Mouse (Mus musculus): ENCODE results near the gene Olfr104-ps. TPM values are rescaled to one million over a fixed set of nuclear protein-coding genes. Genes with fewer than 3 reads are reported as not detected.

Olfr104-ps gene
- polyA plus RNA-seq (2015; fragmentation: Nextera tagmentation; extraction: Ambion mirVana): not detected in 2 replicates

DNA sequence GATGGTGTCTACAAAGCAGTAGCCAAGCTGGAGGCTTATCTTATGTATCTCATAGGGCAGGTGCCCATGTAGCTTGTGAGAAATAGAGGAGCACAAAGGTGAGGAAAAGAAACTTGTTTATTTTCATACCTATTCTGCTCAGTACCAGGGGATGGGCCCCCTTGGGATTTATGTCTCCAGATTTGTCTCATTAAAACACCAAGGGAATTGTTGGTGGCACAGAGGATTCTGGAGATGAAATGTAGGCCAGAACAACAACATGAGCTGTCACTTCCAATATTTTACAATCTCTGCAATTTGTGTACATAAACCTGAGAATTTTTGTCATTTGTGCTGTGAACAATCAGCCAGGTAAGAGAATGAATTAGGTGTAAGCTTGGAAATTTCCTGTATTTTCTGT lies at the start of gene Olfr104-ps:
Olfr104-ps (plus strand) TSS at position 301 of the 400 bp plus-strand sequence.
- H3K9ac ChIP-seq: no peak within 1 kb of the TSS

DNA sequence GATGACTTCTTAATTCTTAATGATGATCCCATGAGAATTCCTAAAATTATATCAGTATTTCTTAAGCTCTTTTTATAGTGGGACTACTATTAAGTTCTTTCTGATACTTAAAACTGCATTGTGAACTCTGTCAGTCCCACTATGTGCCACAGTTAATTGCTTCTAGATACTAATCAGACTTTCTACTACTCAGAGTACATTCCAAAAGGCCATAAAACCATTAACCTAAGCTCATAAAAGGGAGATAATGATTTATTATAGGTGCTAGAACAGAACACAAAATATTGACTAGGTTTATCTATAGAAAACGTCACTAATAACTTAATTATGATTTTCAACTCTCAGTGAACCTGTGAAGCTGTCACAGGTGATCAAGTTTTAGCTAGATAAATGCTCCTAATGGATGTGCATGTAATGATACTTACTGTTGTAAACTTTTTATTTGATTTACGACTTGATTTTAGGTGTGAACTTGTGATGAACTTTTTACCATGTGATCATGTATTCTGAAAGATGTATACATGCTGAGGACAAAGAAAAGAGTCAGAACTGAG lies 49.2 kb upstream of the Olfr104-ps start:
- H3K27ac ChIP-seq (replicated peaks): no peak overlapping the region
- H3K9me3 ChIP-seq: no peaks in the 10 kb centered on the region
- H3K4me1 ChIP-seq (replicated peaks): no peaks in the 10 kb centered on the region
- no peaks in the 10 kb centered on the region for H3K27me3 ChIP-seq
- H3K9ac ChIP-seq: no peak overlapping the region
- no peaks in the 10 kb centered on the region for H3K36me3 ChIP-seq
- no peak overlapping the region for H3K4me2 ChIP-seq
- ATAC-seq (ENCODE audit: low read depth): no peak
- 53% methylated on average over 2 of the region's 2 CpGs for WGBS
- no peak overlapping the region for H3K4me3 ChIP-seq

More for the DNA sequence above, at the start of gene Olfr104-ps:
- Histone ChIP-seq H3K4me1 (replicated peaks) (no peaks in the 10 kb centered on the region), H3K27me3 (no peaks in the 10 kb centered on the region), H3K36me3 (no peaks in the 10 kb centered on the region), H3K27ac (replicated peaks) (no peak within 1 kb of the TSS), H3K4me2 (no peak within 1 kb of the TSS), H3K9me3 (no peaks in the 10 kb centered on the region), H3K4me3 (no peak within 1 kb of the TSS)
- ATAC-seq (ENCODE audit: low read depth): no peak

DNA sequence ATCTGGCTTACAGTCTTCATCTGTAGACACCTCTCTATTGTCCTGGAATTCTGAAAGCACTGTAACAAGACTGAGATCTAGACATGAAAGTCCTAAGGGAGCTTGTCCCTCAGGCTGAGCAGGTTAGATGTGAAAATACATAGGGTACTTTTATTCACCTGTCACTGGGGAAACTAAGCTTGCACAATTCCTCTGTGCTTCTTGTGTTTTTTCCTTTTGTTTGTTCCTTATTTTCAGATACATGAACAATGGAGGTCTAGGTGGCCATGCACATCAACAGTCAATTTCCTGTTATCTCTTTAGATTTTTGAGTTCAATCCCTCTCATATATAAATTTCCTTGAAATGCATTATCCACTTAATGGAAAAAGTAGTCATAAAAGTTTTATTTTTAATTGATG lies 42.4 kb upstream of the Olfr104-ps start, which contains the start of gene Olfr102:
Olfr102 (minus strand) TSS at position 101 of the 400 bp plus-strand sequence.
- Histone ChIP-seq H3K36me3 (no peaks in the 10 kb centered on the region), H3K27ac (replicated peaks) (no peak within 1 kb of the TSS), H3K4me1 (replicated peaks) (no peaks in the 10 kb centered on the region), H3K27me3 (no peaks in the 10 kb centered on the region), H3K4me2 (no peak within 1 kb of the TSS), H3K9me3 (no peaks in the 10 kb centered on the region), H3K4me3 (no peak within 1 kb of the TSS), H3K9ac (no peak within 1 kb of the TSS)
- no peak for ATAC-seq (ENCODE audit: low read depth)

DNA sequence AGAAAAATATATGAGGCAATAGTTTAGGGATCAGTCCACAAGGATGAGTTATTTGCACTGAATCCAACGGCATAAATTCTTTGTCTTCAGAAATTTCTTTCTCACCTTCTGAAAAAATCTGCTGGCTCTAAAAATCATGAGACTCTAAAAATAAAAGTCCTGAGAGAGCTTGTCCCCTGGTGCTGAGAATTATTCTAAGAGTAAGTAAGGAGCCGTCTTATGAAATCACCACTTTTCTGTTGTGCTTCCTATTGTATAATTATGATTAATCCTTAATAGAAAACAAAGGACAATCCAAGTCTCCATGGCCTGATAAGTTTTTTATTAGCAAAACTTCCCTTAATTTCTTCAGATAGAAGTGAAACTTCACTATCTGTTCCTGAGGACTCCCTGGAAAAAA lies 19.8 kb upstream of the Olfr104-ps start, which contains the start of gene Olfr103:
Olfr103 (minus strand) TSS at position 101 of the 400 bp plus-strand sequence.
- Histone ChIP-seq H3K27me3 (no peaks in the 10 kb centered on the region), H3K4me1 (replicated peaks) (no peaks in the 10 kb centered on the region), H3K27ac (replicated peaks) (no peak within 1 kb of the TSS), H3K36me3 (no peaks in the 10 kb centered on the region), H3K9me3 (no peaks in the 10 kb centered on the region), H3K9ac (no peak within 1 kb of the TSS), H3K4me3 (no peak within 1 kb of the TSS), H3K4me2 (no peak within 1 kb of the TSS)
- ATAC-seq (ENCODE audit: low read depth): no peak
- 94% methylated on average over 2 of the region's 2 CpGs for WGBS

DNA sequence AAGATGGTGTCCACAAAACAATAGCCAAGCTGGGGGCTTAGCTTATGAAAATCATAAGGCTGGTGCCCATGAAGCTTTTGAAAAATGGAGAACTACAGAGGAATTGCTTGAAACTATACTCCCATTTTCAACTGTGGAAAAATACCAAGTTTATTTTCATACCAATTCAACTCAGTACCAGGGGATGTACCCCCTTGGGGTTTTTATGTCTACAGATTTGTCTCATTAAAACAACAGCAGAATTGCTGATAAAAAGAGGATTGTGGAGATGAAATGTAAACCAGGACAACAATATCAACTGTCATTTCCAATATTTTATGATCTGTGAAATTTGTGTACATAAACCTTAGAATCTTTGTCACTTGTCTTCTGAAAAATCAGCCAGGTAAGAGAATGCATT lies 19.4 kb downstream of the Olfr104-ps start, which contains the start of gene Olfr105-ps:
Olfr105-ps (plus strand) TSS at position 301 of the 400 bp plus-strand sequence.
- Histone ChIP-seq H3K9me3 (no peaks in the 10 kb centered on the region), H3K4me2 (no peak within 1 kb of the TSS), H3K4me1 (replicated peaks) (no peaks in the 10 kb centered on the region), H3K27me3 (no peaks in the 10 kb centered on the region), H3K36me3 (no peaks in the 10 kb centered on the region), H3K9ac (no peak within 1 kb of the TSS), H3K4me3 (no peak within 1 kb of the TSS), H3K27ac (replicated peaks) (no peak within 1 kb of the TSS)
- ATAC-seq (ENCODE audit: low read depth): no peak

DNA sequence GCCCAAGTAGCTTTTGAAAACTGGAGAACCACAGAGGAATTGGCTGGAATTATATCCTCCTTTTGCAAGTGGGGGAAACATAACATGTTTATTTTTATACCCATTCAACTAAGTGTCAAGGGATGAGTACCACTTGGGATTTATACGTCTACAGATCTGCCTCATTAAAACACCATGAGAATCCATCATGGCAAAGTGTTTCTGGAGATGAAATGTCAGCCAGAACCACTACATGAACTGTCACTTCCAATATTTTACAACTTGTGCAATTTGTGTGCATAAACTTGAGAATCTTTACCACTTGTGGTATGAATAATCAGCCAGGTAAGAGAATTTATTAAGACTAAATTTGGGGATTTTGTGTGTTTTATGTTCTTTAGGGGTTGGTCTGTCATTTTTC lies 30.7 kb downstream of the Olfr104-ps start, which contains the start of gene Olfr106-ps:
Olfr106-ps (plus strand) TSS at position 301 of the 400 bp plus-strand sequence.
- Histone ChIP-seq H3K9me3 (no peaks in the 10 kb centered on the region), H3K9ac (no peak within 1 kb of the TSS), H3K4me1 (replicated peaks) (no peaks in the 10 kb centered on the region), H3K4me3 (no peak within 1 kb of the TSS), H3K4me2 (no peak within 1 kb of the TSS), H3K27ac (replicated peaks) (no peak within 1 kb of the TSS), H3K27me3 (no peaks in the 10 kb centered on the region), H3K36me3 (no peaks in the 10 kb centered on the region)
- 76% methylated on average over 1 of the region's 1 CpGs for WGBS
- no peak for ATAC-seq (ENCODE audit: low read depth)

DNA sequence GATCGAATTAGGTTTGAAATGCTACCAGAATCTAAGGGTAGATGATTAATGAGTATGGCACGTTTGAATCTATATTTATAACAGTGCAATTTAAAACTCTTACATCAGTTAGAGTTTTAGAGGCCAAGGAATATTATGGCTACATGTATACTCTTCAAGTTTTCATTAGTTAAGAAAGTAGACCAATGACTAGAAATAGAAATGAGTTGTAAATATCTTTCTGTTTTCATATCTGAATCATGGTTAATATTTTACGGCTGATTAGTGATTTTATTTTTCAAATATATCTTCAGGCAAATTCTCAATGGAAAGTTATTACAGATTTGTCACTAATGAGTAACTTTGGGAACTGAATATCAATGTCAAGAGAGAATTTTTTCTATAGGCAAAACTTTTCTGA lies 39.5 kb downstream of the Olfr104-ps start, which contains the start of gene Olfr107:
Olfr107 (plus strand) TSS at position 301 of the 400 bp plus-strand sequence.
- H3K4me1 ChIP-seq (replicated peaks): no peaks in the 10 kb centered on the region
- no peak within 1 kb of the TSS for H3K4me3 ChIP-seq
- H3K9me3 ChIP-seq: no peaks in the 10 kb centered on the region
- H3K9ac ChIP-seq: no peak within 1 kb of the TSS
- no peak for ATAC-seq (ENCODE audit: low read depth)
- no peak within 1 kb of the TSS for H3K27ac ChIP-seq (replicated peaks)
- 81% methylated on average over 3 of the region's 3 CpGs for WGBS
- no peaks in the 10 kb centered on the region for H3K27me3 ChIP-seq
- no peak within 1 kb of the TSS for H3K4me2 ChIP-seq
- H3K36me3 ChIP-seq: no peaks in the 10 kb centered on the region

DNA sequence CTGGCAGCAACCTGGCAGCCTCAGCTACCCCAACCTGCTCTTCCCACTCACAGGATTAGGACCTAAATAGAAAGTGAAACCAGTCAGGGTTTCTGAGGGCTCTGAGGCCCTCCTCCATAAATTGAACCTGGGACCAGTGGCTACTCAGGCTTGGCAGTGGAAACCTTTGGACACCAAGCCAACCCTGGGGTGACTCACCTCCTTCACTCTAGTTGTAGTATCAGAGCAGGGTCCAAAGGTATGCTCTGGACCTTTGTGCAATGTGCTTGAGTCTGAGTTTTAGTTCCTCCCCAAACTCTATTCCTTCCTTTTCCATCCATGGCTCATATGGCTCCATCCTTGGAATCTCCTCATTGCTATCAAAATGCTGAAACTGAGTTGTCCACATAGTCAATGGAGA lies 54.0 kb downstream of the Olfr104-ps start:
- Histone ChIP-seq H3K9me3 (no peaks in the 10 kb centered on the region), H3K9ac (no peak overlapping the region), H3K4me2 (no peak overlapping the region), H3K27me3 (no peaks in the 10 kb centered on the region), H3K4me3 (no peak overlapping the region), H3K27ac (replicated peaks) (no peak overlapping the region), H3K4me1 (replicated peaks) (no peaks in the 10 kb centered on the region), H3K36me3 (no peaks in the 10 kb centered on the region)
- ATAC-seq (ENCODE audit: low read depth): no peak

Other genes starting within 250 kb of the Olfr104-ps start
- not detected in 2 replicates for gene Olfr92, start 239.5 kb upstream of the Olfr104-ps start, polyA plus RNA-seq (2015; fragmentation: Nextera tagmentation; extraction: Ambion mirVana)
- not detected in 2 replicates for gene Olfr93, start 198.1 kb upstream of the Olfr104-ps start, polyA plus RNA-seq (2015; fragmentation: Nextera tagmentation; extraction: Ambion mirVana)
- gene Ubd, start 165.7 kb upstream of the Olfr104-ps start, polyA plus RNA-seq (2015; fragmentation: Nextera tagmentation; extraction: Ambion mirVana): not detected in 2 replicates
- not detected in 2 replicates for gene Olfr94, start 158.6 kb upstream of the Olfr104-ps start, polyA plus RNA-seq (2015; fragmentation: Nextera tagmentation; extraction: Ambion mirVana)
- not detected in 2 replicates for gene Olfr95, start 146.5 kb upstream of the Olfr104-ps start, polyA plus RNA-seq (2015; fragmentation: Nextera tagmentation; extraction: Ambion mirVana)
- not detected in 2 replicates for gene Olfr96, start 139.4 kb upstream of the Olfr104-ps start, polyA plus RNA-seq (2015; fragmentation: Nextera tagmentation; extraction: Ambion mirVana)
- not detected in 2 replicates for gene Olfr97, start 122.3 kb upstream of the Olfr104-ps start, polyA plus RNA-seq (2015; fragmentation: Nextera tagmentation; extraction: Ambion mirVana)
- not detected in 2 replicates for gene Olfr98, start 95.8 kb upstream of the Olfr104-ps start, polyA plus RNA-seq (2015; fragmentation: Nextera tagmentation; extraction: Ambion mirVana)
- gene H2-M3, start 89.4 kb upstream of the Olfr104-ps start, polyA plus RNA-seq (2015; fragmentation: Nextera tagmentation; extraction: Ambion mirVana): 1.1 and 1.2 TPM in 2 replicates
- gene Olfr99, start 76.1 kb upstream of the Olfr104-ps start, polyA plus RNA-seq (2015; fragmentation: Nextera tagmentation; extraction: Ambion mirVana): not detected in 2 replicates
- not detected in 2 replicates for gene Olfr101, start 55.3 kb upstream of the Olfr104-ps start, polyA plus RNA-seq (2015; fragmentation: Nextera tagmentation; extraction: Ambion mirVana)
- gene Olfr102, start 42.5 kb upstream of the Olfr104-ps start, polyA plus RNA-seq (2015; fragmentation: Nextera tagmentation; extraction: Ambion mirVana): not detected in 2 replicates
- gene Olfr103, start 19.9 kb upstream of the Olfr104-ps start, polyA plus RNA-seq (2015; fragmentation: Nextera tagmentation; extraction: Ambion mirVana): not detected in 2 replicates
- gene Olfr105-ps, start 19.5 kb downstream of the Olfr104-ps start, polyA plus RNA-seq (2015; fragmentation: Nextera tagmentation; extraction: Ambion mirVana): not detected in 2 replicates
- gene Olfr106-ps, start 30.8 kb downstream of the Olfr104-ps start, polyA plus RNA-seq (2015; fragmentation: Nextera tagmentation; extraction: Ambion mirVana): not detected in 2 replicates
- not detected in 2 replicates for gene Olfr107, start 39.6 kb downstream of the Olfr104-ps start, polyA plus RNA-seq (2015; fragmentation: Nextera tagmentation; extraction: Ambion mirVana)
- gene Olfr108, start 85.9 kb downstream of the Olfr104-ps start, polyA plus RNA-seq (2015; fragmentation: Nextera tagmentation; extraction: Ambion mirVana): not detected in 2 replicates
- gene Olfr109, start 99.3 kb downstream of the Olfr104-ps start, polyA plus RNA-seq (2015; fragmentation: Nextera tagmentation; extraction: Ambion mirVana): not detected in 2 replicates
- not detected in 2 replicates for gene H2-M2, start 124.0 kb downstream of the Olfr104-ps start, polyA plus RNA-seq (2015; fragmentation: Nextera tagmentation; extraction: Ambion mirVana)
- gene Olfr110, start 132.9 kb downstream of the Olfr104-ps start, polyA plus RNA-seq (2015; fragmentation: Nextera tagmentation; extraction: Ambion mirVana): not detected in 2 replicates
- not detected in 2 replicates for gene Olfr111, start 148.4 kb downstream of the Olfr104-ps start, polyA plus RNA-seq (2015; fragmentation: Nextera tagmentation; extraction: Ambion mirVana)
- not detected in 2 replicates for gene Olfr112, start 209.9 kb downstream of the Olfr104-ps start, polyA plus RNA-seq (2015; fragmentation: Nextera tagmentation; extraction: Ambion mirVana)
- gene Olfr113, start 218.1 kb downstream of the Olfr104-ps start, polyA plus RNA-seq (2015; fragmentation: Nextera tagmentation; extraction: Ambion mirVana): not detected in 2 replicates
- not detected in 2 replicates for gene Olfr114, start 233.2 kb downstream of the Olfr104-ps start, polyA plus RNA-seq (2015; fragmentation: Nextera tagmentation; extraction: Ambion mirVana)